Mouse (Mus musculus) R1 (cell line): ENCODE measurements around the gene Sept9.

Experiments used
- DNase-seq: peaks from one replicate; pipeline ENCODE4 v3.0.0-alpha.2; 2018; ENCODE audit warnings: low read depth, low spot score

Sept9 gene

DNA sequence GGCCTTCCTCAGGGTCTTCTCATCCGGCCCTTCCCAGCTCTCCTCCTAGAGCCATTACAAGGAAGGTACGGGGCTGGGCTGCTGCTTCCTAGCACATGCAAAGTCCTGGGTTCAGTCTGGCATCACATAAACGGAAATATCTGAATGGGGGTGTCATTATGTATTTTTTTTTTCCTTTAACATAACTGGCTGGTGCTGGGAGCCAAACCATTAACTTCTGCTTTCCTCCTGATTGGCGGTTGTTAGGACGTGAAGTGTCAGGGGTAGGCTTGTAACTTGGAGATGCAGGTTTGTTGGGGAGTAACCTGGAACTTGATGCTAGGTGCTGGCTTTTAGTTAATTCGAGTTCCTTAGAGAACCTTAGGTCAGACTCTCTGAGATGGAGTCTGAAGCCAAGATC, 203.6 kb downstream of the Sept9 start:
- DNase-seq: no peak

GRCm38 (mm10) chr11:117403781-117404180, 204.3 kb downstream of the Sept9 start:
- DNase-seq: peak; percentile 79

GRCm38 (mm10) chr11:117406711-117407110, 207.2 kb downstream of the Sept9 start:
- DNase-seq: no peak

GRCm38 (mm10) chr11:117407196-117407595, 207.7 kb downstream of the Sept9 start:
- DNase-seq: no peak

DNA sequence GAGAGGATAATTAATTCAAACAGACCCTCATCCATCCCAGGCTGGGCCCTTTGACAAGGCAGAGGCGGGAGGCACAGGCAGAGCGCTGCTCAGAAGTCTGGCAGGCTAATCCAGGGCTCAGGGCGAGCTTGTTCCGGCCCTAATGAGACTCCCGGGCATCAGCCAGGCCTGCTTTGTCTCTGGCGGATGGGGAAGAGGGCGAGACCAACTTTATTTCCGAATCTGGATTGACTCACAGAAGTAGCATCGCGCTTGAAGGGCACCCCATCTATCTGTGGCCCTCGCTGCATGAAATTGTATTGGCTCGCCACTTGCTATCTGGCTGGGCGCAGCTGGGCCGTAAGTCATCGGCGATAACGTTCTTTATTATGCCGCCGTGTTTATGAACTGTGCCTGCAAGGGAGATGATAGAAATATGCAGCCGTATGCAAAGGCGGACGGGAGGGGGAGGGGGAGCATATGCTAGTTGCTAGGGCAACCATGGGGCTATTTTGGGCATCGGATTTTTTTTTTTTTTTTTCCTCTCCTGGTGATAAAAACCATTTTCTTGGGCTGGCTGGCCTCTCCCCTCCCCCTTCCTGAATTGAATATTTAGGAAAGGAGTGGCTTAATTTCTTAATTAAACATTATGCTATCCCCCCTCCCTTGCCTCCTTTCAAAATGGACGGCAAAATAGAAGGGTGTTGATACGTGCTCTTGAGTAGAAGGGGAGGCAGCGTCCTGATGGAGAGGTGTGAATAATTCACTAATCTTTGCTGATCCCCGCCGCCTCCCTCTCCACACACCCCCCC, 208.4 kb downstream of the Sept9 start:
- DNase-seq: peak; percentile 56

GRCm38 (mm10) chr11:117408442-117409031, 209.1 kb downstream of the Sept9 start:
- no peak for DNase-seq

DNA sequence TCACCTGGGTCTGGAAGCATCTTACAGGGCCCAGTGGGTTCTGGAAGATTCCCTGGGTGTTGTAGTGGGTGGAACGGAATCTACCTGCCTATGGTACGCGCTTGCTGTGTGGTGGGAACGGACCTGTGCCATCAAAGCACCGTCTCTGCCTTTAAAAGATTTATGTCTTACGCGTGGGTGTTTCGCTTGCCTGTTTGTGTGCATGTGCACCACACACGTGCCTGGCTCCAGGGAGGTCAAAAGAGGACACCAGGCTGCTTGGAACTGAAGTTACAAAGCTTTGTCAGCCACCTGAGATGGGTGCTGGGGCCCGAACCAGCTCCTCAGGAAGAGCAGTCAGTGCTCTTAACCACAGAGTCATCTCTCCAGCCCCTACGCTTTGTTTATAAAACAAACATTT, 209.9 kb downstream of the Sept9 start:
- DNase-seq: no peak

DNA sequence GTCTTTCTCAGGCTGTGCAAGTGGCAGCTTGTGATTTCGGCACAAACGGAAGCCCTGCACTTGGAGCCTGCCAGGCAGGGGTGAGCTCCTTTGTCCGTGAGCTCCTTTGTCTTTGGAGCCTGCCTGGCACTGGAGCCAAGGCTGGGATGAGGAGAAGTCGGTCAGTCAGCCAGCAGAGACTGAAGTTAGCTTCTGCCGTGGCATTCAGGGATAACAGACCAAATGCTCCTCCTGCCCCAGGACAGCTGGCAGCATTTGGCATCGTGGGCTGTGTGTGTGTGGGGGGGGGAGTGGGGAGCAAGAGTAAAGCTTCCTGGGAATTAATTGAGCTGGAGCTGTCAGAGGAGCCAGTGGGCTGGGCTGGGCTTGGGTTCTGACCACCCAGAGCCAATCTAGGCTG, 210.6 kb downstream of the Sept9 start:
- no peak for DNase-seq

DNA sequence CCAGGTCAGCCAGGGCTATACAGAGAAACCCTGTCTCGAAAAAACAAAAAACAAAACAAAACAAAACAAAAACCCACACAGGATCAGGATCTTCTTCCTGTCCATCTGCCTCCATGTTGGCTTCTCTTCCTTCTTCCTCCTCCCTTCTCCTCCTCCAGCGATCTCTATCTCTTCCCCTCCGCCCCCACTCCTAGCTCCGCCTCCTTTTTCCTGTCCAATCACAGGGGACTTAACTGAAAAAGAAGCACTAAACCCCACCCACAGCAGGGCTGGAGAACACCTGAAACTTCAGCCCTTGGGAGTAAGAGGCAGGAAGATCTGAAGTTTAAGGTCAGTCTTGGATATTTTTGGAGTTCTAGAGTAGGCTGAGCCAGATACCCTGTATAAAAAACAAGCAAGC, 212.2 kb downstream of the Sept9 start:
- DNase-seq: peak; percentile 96
